Mouse (Mus musculus): Measurements from ENCODE around the gene Sertad1.
"Not testable (repeated sequence)": the region's sequence is repeated elsewhere in the genome, so short reads cannot be mapped to it uniquely, and the experiment has no call there.

Gene Sertad1

DNA sequence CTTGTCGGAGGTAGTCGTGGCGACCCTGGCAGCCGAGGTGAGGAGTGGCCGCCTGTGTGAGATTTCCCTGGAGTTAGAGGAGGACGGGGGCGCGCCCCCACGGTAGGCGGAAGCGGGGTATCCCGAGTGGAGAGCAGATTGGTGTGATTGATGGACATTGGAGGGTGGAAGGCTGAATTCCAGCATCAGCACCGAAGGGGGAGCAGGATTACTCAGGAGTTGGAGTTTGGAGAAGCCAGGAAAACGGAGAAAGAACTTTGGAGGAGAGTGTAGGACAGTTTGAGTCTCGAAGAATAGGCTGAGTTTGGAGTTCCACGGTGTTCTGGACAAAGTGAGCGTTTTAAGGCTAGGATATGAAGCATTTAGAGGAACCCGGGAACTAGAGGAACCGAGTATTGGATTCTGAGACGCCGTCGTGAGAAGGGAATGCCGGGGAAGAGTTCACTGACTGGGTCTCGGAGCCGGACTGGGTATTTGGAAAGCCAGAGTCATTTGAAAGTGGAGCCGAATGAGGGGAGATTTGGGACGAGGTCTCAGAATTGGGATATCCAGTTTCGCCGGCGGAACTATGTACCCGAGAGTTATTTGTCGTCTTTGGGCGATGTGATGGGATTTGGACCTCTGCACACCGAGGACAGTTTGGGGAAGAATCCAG, 12.7 kb upstream of the Sertad1 start:
- DNase-seq, result no peak

DNA sequence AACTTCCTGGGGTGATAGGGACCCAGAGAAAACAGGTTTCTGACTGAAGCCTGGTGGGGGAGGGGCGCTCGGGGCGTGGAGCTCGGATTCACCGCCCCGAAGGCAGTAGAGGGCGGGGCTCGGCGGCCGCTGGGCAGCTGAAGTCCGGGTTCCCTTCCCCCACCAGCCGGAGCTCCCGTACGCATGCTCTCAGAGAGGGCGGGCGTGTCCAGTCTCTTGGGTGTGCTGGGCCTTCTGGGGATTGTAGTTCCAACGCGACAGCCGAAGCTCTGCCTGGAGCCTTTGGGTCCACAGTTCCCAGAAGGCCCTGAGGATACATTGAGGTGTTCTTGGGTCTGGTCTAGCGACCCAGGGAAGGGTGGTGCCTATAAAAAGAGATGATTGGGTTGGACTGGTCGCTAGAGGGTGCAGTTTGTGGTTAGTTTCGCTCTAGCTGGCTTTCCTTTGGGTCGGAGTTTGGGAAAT, 12.2 kb upstream of the Sertad1 start:
- DNase-seq, result peak; percentile 100

DNA sequence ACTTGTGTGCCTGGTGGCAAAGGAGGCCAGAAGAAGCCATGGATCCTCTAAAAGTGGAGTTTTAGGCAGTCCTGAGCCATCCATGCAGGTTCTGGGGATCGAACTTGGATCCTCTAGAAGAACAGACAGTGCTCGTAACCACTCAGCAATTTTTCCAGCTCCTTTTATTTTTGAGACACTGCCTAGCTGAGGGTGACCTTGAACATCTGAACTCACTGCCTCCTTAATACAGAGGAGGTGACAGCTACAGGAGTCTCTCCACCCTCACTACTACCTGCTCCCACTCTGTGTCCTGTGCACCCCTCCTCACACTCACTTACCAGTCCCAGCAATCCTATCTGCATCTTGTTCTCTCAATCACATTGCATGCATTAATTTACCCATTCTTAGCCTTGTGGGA, 11.1 kb upstream of the Sertad1 start:
- no peak for DNase-seq

DNA sequence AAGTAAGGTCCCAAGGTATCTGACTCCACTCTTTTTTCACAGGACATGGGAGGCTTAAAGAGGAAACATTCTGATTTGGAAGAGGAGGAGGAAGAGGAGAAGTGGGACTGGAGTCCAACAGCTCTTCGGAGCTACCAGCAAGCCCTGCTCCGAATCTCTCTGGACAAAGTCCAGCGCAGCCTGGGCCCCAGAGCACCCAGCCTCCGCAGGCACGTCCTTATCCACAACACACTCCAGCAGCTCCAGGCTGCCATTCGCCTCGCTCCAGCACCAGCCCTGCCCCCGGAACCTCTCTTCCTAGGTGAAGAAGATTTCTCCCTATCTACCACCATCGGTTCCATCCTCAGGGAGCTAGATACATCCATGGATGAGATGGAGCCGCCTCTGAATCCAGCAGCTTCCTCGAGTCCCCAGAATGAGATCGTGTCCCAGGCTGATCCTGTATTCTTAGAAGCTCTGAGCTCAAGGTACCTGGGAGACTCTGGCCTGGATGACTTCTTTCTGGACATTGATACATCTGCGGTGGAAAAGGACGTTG, 10.5 kb upstream of the Sertad1 start:
- DNase-seq, result peak; percentile 60

DNA sequence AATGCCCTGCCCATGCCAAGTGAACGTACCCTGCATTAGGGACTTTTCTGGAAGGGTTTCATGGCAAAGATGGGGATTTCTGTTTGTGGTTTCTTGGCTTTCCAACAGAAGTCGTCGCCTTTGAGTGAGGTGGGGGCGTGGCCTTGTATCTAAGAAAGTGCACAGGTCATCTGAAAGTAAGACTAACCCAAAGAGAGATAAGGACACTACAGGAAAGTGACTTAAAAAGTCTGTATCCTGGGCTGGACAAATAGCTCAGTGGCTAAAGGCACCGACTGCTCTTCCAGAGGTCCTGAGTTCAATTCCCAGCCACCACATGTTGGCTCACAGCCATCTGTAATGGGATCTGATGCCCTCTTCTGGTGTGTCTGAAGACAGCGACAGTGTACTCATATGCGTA, 8.1 kb upstream of the Sertad1 start:
- DNase-seq, result no peak

DNA sequence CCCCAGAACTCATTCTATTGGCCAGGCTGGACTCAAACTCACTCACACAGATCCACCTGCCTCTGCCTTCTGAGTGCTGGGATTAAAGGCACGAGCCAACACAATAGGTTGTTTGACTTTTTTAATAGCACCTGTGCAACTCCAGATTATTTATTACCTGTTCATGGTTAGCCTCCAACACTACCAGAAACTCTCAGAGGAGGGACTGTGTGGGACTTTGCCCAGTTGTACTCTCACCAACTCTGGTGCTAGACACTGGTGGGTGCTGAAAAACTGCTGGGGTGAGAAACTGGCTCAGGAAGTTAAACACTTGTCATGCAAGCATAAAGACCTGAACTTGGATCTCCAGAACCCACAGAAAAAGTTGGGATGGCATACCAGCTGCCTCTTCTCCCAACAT, 7.0 kb upstream of the Sertad1 start:
- DNase-seq, result peak; percentile 64

DNA sequence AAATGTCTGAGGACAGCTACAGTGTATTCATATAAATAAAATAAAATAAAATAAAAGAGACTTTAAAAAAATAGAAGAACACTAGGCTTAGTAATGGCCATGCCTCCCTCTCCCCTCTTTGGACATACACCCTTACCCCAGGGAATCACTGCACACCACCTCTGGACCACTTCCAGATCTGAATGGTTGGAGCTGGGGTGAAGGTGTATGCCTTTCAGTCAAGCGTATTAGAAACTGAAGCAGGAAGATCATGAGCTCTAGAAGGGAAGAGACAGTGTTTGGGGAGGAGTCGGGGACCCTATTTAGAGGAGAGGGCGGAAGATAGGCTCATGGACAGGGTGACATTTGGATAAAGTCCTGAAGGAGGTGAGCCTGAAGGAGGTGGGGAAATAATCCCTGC, 6.2 kb upstream of the Sertad1 start:
- DNase-seq, result no peak

DNA sequence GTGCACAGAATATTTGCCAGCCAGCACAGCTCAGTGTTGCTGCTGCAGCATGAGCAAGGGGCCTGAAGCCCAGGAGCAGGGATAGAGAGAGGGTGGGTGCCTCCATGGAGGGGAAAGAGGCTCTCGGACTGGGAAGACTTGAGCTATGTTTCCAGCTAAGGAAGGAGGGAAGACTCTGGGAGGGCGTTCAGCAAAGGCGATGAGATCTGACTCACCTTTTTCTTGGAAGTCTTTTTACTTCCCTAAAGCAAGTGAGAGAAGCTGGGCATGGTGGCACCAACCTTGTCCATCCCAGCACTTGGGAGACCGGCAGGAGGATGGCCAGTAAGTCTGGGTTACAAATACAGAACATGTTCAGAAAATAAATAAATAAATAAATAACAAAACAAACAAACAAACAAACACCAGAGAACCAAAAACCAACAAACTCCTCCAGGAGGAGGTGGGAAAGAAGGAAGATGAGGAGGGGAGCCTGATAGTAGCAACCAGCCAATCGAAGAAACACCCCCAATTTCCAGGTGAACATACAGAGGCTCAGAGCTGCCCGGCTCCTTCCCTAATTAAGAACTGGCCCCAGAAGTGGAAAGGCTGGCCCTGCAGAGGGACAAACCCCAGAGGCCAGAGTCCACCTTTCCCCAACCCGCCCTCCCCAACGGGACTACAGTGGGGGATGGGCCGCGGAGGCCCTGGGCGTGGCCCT, 5.6 kb upstream of the Sertad1 start:
- no peak for DNase-seq

DNA sequence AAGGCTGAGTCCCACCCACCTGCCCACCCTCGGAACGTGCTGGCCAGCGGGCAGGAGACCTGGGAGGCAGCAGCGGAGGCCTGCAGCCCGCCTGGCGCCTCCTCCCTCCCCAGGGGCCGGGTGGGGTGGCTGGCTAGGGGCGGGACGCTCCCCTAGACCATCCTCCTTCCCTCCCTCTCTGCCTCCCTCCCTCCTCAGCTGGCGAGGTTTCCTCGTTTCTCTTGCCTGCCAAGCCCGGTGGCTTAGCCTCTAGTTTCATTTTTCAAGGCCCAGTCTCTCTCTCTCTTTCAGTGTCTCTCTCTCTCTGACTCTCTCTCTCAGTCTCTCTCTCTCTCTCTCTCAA, 5.1 kb upstream of the Sertad1 start:
- peak; percentile 95 for DNase-seq

DNA sequence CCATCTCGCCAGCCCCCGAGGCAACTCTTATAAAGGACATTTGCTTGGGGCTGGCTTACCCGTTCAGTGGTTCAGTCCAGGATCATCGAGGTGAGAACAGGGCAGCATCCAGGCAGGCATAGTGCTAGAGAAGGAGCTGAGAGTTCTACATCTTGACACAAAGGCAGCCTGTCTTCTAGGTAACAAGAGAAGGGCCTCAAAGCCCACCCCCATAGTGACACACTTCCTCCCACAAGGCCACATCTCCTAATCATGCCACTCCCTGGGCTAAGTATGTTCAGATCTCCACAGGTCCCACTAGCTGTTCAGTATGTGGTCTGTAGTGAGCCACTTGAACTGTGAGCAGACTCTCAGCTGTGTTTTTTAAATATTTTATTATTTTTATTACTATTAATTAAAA, 2.9 kb upstream of the Sertad1 start:
- DNase-seq, result no peak

DNA sequence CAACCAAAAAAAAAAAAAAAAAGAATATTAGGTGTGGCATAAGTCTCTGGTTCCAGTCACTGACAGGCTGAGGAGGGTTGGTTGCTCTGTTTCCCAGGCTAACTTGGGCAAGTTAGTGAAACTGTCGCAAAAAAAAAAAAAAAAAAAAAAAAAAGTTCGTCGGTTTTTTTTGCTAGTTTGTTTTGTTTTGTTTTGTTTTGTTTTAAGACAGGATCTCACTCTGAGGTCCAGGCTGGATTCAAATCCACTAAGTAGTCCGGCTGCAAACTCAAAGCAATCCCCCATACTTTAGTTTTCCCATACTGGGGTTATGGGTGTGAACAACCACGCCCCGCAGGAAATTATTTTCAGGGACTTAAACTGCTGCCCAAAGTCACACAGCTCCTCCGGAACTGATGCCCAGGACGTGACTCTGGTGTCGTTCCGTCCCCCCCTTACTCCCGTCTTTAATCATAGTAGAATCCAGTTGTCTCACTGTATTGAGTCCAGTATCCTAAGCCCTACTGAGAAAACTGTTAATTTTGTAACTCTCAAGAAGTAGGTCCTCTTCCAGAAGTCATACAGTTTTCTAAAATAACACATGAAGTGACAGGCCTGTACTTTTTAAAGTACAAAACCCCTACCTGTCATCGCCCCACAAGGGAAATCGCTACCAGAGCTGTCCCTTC, 474 bp upstream of the Sertad1 start:
- DNase-seq, result peak; percentile 58

DNA sequence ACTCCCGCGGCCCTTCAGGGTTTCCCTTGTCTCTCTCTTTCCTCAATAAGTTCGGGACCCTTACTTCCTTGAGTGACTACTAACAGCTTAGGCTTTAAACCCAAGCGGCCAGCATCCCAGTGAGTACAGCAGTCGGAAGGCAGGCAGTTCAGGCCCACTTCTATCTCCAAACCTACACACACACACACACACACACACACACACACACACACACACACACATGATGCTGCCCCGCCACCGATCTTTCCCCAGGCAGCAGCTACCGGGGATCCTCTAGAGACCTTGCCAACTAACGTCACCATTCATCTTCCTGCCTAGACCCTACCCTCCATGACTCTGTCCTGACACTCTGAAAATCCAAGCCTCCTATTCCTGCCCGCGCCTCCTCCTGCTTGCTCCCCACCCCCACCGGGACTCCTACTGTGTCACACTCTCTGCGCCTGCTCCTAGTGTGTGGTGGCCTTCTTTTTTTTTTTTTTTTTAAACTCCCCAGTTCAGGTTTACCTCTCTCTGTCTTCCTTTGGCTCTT, 1.1 kb downstream of the Sertad1 start:
- peak; percentile 85 for DNase-seq

DNA sequence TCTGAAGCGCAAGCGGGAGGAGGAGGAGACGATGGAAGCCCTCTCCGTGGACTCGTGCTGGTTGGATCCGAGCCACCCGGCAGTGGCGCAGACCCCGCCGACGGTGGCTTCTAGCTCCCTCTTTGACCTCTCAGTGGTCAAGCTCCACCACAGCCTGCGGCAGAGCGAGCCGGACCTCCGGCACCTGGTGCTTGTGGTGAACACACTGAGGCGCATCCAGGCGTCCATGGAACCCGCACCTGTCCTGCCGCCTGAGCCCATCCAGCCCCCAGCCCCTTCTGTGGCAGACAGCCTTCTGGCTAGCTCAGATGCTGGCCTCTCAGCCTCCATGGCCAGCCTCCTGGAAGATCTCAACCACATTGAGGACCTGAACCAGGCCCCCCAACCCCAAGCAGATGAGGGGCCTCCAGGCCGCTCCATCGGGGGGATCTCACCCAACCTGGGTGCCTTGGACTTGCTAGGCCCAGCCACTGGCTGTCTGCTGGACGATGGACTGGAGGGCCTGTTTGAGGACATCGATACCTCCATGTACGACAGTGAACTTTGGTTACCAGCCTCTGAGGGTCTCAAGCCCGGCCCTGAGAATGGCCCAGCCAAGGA, 2.7 kb downstream of the Sertad1 start:
- DNase-seq, result no peak

DNA sequence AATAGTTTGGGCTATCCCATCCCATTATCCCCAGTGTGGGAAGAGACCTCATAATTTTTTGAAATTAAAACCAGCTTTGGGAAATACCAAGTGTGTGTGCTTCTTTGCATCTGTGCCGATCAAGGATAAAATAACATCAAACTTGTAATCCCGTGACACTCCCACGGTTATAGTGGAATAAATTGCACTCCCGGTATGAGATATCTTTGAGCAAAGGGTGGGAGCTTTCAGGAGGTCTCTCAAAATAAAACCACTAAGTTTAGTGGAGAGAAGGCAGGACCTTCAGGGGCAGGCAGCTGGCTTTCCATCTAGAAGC, 3.5 kb downstream of the Sertad1 start:
- no peak for DNase-seq

DNA sequence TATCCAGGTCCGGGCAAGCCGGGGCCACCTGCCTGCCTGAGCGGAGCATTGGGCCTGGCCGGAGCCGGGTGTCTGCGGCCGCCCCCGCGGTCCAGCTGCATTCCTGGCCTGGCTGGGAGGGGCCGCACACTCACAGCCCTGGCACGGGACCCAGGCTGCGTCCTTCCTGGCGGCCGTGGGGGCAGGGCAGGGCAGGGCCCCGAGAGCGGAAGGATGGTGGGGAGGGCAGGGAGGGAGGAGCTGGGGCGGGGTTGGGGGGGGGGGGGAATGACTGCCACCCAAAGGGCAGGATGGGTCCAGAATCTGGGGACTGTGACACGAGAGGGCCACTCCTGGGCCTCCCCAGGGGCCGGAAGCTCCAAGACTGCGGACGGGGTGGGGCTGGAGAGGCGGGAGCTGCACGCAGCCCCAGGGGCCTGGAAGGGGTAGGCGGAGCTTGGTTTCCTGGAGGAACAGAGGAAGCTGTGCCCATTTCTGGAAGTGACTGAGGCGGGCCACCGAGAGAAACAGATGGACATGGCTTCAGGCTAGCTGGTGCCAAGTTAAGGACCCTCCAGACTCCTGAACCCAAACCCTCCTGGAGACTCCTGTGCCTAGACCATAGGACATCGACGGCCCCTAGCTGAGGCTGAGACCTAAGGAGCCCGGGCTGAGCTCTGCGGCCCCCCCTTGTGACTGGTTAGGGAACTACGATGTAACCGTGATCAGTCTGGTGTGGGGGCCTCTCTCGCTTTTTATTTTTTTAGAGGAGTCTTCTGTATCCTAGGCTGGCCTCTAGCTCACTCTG, 4.0 kb downstream of the Sertad1 start:
- DNase-seq, result peak; percentile 97

DNA sequence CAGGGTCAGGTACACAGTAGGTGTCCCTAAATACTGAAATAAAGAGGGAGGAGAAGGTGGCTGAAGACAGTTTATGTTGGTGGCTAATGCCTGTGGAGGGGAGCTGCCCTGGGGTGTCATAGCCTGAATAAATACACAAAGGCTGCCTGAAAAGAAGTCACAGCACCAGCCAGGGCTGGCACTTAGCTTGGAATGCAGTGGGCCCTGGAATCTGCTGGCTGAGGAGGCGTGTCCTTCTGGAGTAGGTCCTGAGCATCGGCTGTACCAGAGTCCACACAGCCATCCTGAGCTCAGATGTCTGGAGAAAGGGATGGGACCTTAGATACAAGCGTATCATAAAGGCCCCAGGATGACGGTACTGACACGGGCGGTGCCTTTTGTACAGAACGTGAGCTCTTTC, 5.1 kb downstream of the Sertad1 start:
- peak; percentile 69 for DNase-seq

DNA sequence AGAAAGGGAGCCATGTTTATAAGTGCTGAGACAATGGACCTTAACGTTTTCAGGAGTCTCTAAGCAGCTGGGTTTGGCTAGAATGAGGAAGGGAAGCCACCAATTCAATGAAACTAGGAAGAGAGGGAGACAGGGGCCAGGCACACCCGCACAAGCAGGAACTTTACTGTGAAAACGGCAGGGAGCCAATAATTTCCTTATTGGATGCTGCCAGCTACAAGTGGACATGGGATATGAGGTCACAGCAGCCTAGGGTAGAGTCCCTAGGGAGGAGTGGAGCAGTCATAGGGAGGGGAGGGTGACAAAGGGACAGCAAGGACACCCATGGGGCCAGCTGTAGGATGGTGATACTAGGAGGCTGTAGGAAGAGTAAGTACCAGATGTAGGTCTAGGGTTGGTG, 6.3 kb downstream of the Sertad1 start:
- DNase-seq, result no peak

DNA sequence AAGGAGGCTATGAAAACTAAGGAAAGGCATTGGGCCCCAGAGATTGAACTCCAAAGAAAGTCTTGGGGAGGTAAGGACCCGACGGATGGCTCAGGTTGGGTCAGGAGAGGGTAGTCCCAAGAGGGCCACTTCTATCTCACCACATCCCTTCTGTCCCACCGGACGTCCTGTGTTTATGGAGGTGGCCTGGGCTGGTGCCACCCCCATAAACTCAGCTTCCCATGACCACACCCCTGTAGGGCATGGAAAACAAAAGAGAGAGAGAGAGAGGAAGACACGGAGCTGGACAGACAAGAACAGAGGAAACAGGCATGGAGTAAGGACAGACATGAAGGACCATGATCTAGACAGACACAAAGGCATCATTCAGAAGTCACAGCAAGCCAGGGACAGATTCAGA, 6.7 kb downstream of the Sertad1 start:
- no peak for DNase-seq

DNA sequence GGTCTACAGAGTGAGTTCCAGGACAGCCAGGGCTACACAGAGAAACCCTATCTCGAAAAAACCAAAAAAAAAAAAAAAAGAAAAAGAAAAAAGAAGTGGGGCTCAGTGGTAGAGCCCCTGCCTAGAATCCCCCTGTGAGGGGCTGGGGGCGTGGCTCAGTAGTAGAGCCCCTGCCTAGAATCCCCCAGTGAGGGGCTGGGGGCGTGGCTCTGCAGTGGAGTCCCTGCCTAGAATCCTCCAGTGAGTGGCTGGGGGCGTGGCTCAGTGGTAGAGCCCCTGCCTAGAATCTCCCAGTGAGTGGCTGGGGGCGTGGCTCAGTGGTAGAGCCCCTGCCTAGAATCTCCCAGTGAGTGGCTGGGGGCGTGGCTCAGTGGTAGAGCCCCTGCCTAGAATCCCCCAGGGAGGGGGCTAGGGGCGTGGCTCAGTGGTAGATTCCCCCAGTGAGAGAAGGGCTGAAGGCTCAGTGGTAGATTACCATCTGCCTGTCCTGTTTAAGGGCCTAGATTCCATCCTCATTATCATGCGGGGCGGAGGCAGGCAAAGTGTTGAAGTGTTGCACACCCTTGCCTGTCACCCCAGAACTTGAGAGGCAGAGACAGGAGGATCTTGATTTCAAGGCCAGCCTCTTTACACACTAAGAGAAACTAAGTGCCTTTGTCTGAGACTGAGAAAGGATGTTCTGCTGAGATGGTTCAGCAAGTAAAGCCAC, 8.1 kb downstream of the Sertad1 start:
- not testable (repeated sequence) for DNase-seq

DNA sequence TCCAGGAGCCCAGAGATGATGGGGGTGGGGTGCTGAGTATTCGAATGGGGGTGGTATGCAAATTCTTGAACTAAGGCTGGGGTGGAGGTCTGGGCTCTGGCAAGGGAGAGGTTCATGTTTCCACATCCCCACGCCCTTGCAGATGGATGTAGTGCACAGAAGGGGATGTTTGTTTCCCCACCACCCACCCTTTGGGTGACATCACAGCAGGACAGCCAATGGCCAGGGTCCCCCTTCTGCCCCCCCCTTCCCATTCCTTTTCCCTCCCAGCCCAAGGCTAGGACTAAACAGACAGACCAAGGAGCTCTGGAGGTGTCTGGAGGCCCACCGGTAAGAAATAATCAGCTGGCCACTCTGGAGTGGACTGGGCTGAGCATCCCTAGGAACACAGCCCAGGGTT, 12.3 kb downstream of the Sertad1 start, which contains the start of gene Prx:
Gene Prx, plus strand, starts transcription at position 289 of the 400 bp plus-strand sequence.
- DNase-seq, result no peak

DNA sequence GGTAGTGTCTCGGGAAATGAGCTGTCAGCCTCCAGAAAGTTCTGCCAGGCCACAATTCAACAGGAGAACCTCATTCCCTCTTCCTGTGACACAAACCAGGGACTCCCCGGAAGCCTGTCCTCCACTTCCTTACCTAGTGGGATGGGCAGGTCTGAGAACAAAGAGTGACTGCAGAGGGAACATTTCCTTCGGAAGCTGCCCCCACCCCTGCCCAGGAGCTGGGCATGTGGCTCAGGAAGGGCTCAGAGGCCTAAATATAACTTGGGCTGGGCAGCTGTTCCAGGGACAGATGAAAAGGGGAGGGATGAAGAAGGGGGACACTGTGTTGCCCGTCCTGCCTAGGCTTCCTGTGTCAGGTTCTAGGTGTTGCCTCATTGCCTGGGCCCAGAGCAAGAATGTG, 14.9 kb downstream of the Sertad1 start:
- peak; percentile 56 for DNase-seq

Data from kidney, postnatal 14 days (tissue).